8 mouse cellular contexts compared by ENCODE assay signal in genomic region chr4:123718434-123718780, GRCm38 (mm10). TPM values are rescaled to one million over a fixed set of nuclear protein-coding genes. Genes with fewer than 3 reads are reported as not detected.
DNase-seq lines count a peak whose midpoint lies in the region; ATAC-seq and TF ChIP-seq lines count a peak whose summit lies in the region.

No protein-coding gene starts in this region.

- H3K4me3 ChIP-seq in spleen, adult 2 months (ENCODE audit: extremely low read depth, insufficient read depth, insufficient read length), result peak overlapping the region; percentile 59
- peak overlapping the region; percentile 72 for H3K4me3 ChIP-seq in limb, embryonic 14.5 days (replicated peaks; ENCODE audit: low read length)
- H3K4me3 ChIP-seq in stomach, embryonic 16.5 days (replicated peaks; ENCODE audit: low read length), result peak overlapping the region; percentile 82

- H3K9me3 ChIP-seq in limb, embryonic 14.5 days (ENCODE audit: control insufficient read depth, low read length), result no peaks in the 10 kb centered on the region
- H3K9me3 ChIP-seq in stomach, embryonic 16.5 days (replicated peaks; ENCODE audit: control insufficient read depth, low read length), result no peaks in the 10 kb centered on the region

- peak overlapping the region; percentile 89 for H3K9ac ChIP-seq in limb, embryonic 14.5 days (ENCODE audit: low read depth, low read length, severe bottlenecking)
- peak overlapping the region; percentile 81 for H3K9ac ChIP-seq in stomach, embryonic 16.5 days (ENCODE audit: low read length)

- WGBS in spleen, adult 2 months, result 16% methylated on average over 7 of the region's 7 CpGs
- WGBS in limb, embryonic 14.5 days, result 20% methylated on average over 7 of the region's 7 CpGs
- WGBS in stomach, embryonic 16.5 days, result 17% methylated on average over 7 of the region's 7 CpGs

- no peak for TF ChIP-seq POLR2A in spleen, adult 2 months (IDR thresholded peaks at IDR 0.05; ENCODE audit: low read depth, low read length)
- no peak for TF ChIP-seq POLR2A in limb, embryonic 14.5 days (IDR thresholded peaks at IDR 0.05; ENCODE audit: borderline replicate concordance, extremely low read depth, insufficient read depth, insufficient read length)

- 0 out of 2 replicates have a peak, but pooled peaks have one; percentile 4 for ATAC-seq in frontal cortex, adult (ENCODE audit: low TSS enrichment)
- ATAC-seq in limb, embryonic 14.5 days (ENCODE audit: low FRiP score, low read depth), result no peak
- ATAC-seq in stomach, embryonic 16.5 days (ENCODE audit: insufficient read depth, low FRiP score), result peak; percentile 27; the same call in 1 of the 2 replicates

- H3K4me1 ChIP-seq in spleen, adult 2 months (ENCODE audit: control insufficient read depth, insufficient read depth, insufficient read length), result no peaks in the 10 kb centered on the region
- peaks cover 4% of the 10 kb centered on the region; the same call in 1 of the 2 replicates for H3K4me1 ChIP-seq in limb, embryonic 14.5 days (ENCODE audit: control insufficient read depth, insufficient read depth, low read length)
- peaks cover 2% of the 10 kb centered on the region; the same call in 1 of the 2 replicates for H3K4me1 ChIP-seq in stomach, embryonic 16.5 days (ENCODE audit: control insufficient read depth, insufficient read depth, low read length)

- TF ChIP-seq CTCF in spleen, adult 2 months (IDR thresholded peaks at IDR 0.05; ENCODE audit: extremely low read depth, insufficient read depth, insufficient read length, insufficient replicate concordance), result no peak

- DNase-seq in frontal cortex, adult 2 months (ENCODE audit: extremely low spot score in 1 of 2, low spot score in 1 of 2), result no peak
- DNase-seq in spleen, adult 2 months (ENCODE audit: low read depth in 1 of 2, low spot score in 2 of 2), result no peak
- no peak for DNase-seq in spleen, postnatal 36 days (ENCODE audit: low spot score in 2 of 2)
- no peak for DNase-seq in limb, embryonic 14.5 days (ENCODE audit: low spot score)
- DNase-seq in layer of hippocampus, postnatal 14 days (ENCODE audit: low spot score in 2 of 2), result no peak
- DNase-seq in cerebellum, adult 9-10 months, result no peak

- H3K27ac ChIP-seq in spleen, adult 2 months (ENCODE audit: insufficient read depth, low read length), result peak overlapping the region; percentile 73
- H3K27ac ChIP-seq in limb, embryonic 14.5 days (replicated peaks; ENCODE audit: low read depth, low read length), result no peak overlapping the region; the same call in 1 of the 2 replicates
- peak overlapping the region; percentile 53 for H3K27ac ChIP-seq in stomach, embryonic 16.5 days (ENCODE audit: low read length)

- H3K36me3 ChIP-seq in spleen, adult 2 months (ENCODE audit: control insufficient read depth, insufficient read depth, low read length), result peaks cover 9% of the 10 kb centered on the region
- H3K36me3 ChIP-seq in limb, embryonic 14.5 days (ENCODE audit: control insufficient read depth, insufficient read depth, low read length), result peaks cover 19% of the 10 kb centered on the region
- H3K36me3 ChIP-seq in stomach, embryonic 16.5 days (ENCODE audit: control insufficient read depth, insufficient read depth, low read length), result 0 out of 2 replicates have a peak, but pooled peaks cover 5% of the 10 kb centered on the region

- H3K4me2 ChIP-seq in limb, embryonic 14.5 days (replicated peaks; ENCODE audit: low read depth, low read length, severe bottlenecking), result peak overlapping the region; percentile 72
- peak overlapping the region; percentile 81 for H3K4me2 ChIP-seq in stomach, embryonic 16.5 days (ENCODE audit: low read depth, low read length)

- H3K27me3 ChIP-seq in spleen, adult 2 months (ENCODE audit: control insufficient read depth, insufficient read depth, low read length), result no peaks in the 10 kb centered on the region
- no peaks in the 10 kb centered on the region for H3K27me3 ChIP-seq in limb, embryonic 14.5 days (ENCODE audit: control insufficient read depth, insufficient read depth, low read length)
- H3K27me3 ChIP-seq in stomach, embryonic 16.5 days (ENCODE audit: control insufficient read depth, insufficient read depth, low read length), result no peaks in the 10 kb centered on the region

RNA-seq across cellular contexts. Expression of gene Ndufs5, which starts 0.4 kb away (rescaled TPM):
- 517 and 524 TPM in 2 replicates for polyA plus RNA-seq in frontal cortex, adult 2 months (2012; rRNA removed)
- 10.4 and 20.3 TPM in 2 replicates for polyA plus RNA-seq in spleen, adult 2 months (2012; rRNA removed)
- polyA plus RNA-seq in limb, embryonic 14.5 days (2012; rRNA removed), result 119 and 253 TPM in 2 replicates
- polyA plus RNA-seq in limb, embryonic 14.5 days (2014; fragmentation: Nextera tagmentation; extraction: Ambion mirVana), result 344 and 353 TPM in 2 replicates
- polyA plus RNA-seq in stomach, embryonic 16.5 days (2015; fragmentation: Nextera tagmentation; extraction: Ambion mirVana), result 288 and 291 TPM in 2 replicates
- 100 to 1,000 TPM; 178 to 208 TPM for total RNA-seq in layer of hippocampus, postnatal 14 days (2021)

RNA-seq across cellular contexts. Expression of gene Akirin1, which starts 31.7 kb away (rescaled TPM):
- 50.9 and 52.4 TPM in 2 replicates for polyA plus RNA-seq in frontal cortex, adult 2 months (2012; rRNA removed)
- 21.7 and 29.6 TPM in 2 replicates for polyA plus RNA-seq in spleen, adult 2 months (2012; rRNA removed)
- 39.5 and 42.4 TPM in 2 replicates for polyA plus RNA-seq in limb, embryonic 14.5 days (2012; rRNA removed)
- polyA plus RNA-seq in limb, embryonic 14.5 days (2014; fragmentation: Nextera tagmentation; extraction: Ambion mirVana), result 55.5 and 60.1 TPM in 2 replicates
- 36.5 and 37.2 TPM in 2 replicates for polyA plus RNA-seq in stomach, embryonic 16.5 days (2015; fragmentation: Nextera tagmentation; extraction: Ambion mirVana)
- 10 to 100 TPM; 58.8 to 62.2 TPM for total RNA-seq in layer of hippocampus, postnatal 14 days (2021)

RNA-seq across cellular contexts. Expression of gene Macf1, which starts 34.2 kb away (rescaled TPM):
- polyA plus RNA-seq in frontal cortex, adult 2 months (2012; rRNA removed), result 164 and 184 TPM in 2 replicates
- polyA plus RNA-seq in spleen, adult 2 months (2012; rRNA removed), result 131 and 142 TPM in 2 replicates
- polyA plus RNA-seq in limb, embryonic 14.5 days (2012; rRNA removed), result 99.7 and 103 TPM in 2 replicates
- 79.8 and 84.0 TPM in 2 replicates for polyA plus RNA-seq in limb, embryonic 14.5 days (2014; fragmentation: Nextera tagmentation; extraction: Ambion mirVana)
- 34.1 and 35.3 TPM in 2 replicates for polyA plus RNA-seq in stomach, embryonic 16.5 days (2015; fragmentation: Nextera tagmentation; extraction: Ambion mirVana)
- 100 to 1,000 TPM; 226 to 248 TPM for total RNA-seq in layer of hippocampus, postnatal 14 days (2021)
